Mouse (Mus musculus) brain, embryonic 14.5 days (tissue): ENCODE results near the gene Xrcc6. TPM values are rescaled to one million over a fixed set of nuclear protein-coding genes. Genes with fewer than 3 reads are reported as not detected.

ENCODE experiments used
- DNase-seq: peaks from one replicate; pipeline ENCODE4 v3.0.0-alpha.2; 2011; ENCODE audit warnings: low read depth
- CTCF ChIP-seq: fragments of 200-500 bp; IDR thresholded peaks from 2 replicates; pipeline ENCODE4 v1.5.1; 2012; ENCODE audit warnings: inconsistent platforms, mild to moderate bottlenecking, moderate library complexity, borderline replicate concordance; ENCODE audit not compliant: insufficient read depth, insufficient read length; ENCODE audit errors: extremely low read depth
- POLR2A ChIP-seq: fragments of 200-500 bp; IDR thresholded peaks from 2 replicates; pipeline ENCODE4 v1.6.1; 2012; ENCODE audit warnings: mild to moderate bottlenecking, inconsistent platforms, borderline replicate concordance; ENCODE audit not compliant: poor library complexity, insufficient read depth, insufficient read length, severe bottlenecking; ENCODE audit errors: extremely low read depth
- polyA plus RNA-seq: library from polyadenylated mRNA; depleted of rRNA; stranded (reverse); fragments of >200 nt; gene quantifications from 2 replicates; pipeline ENCODE4 v1.2.3, GENCODE M21; 2012

The Xrcc6 gene
- polyA plus RNA-seq, 1 experiment = 27.6 TPM

GRCm38 (mm10) chr15:82016101-82016808 lies 28.6 kb downstream of the Xrcc6 start:
- peak; percentile 99 for DNase-seq
- TF ChIP-seq CTCF (peak; percentile 11; the same call in 1 of the 2 replicates), POLR2A (peak; percentile 49; the same call in 1 of the 2 replicates)

- TF ChIP-seq POLR2A (no peak), CTCF (no peak)
- DNase-seq = no peak
Measured at GRCm38 (mm10) chr15:82016830-82017229, 29.2 kb downstream of the Xrcc6 start.

GRCm38 (mm10) chr15:82017461-82017860 lies 29.8 kb downstream of the Xrcc6 start:
- TF ChIP-seq CTCF (no peak), POLR2A (no peak)
- no peak for DNase-seq

GRCm38 (mm10) chr15:82019288-82019687 lies 31.7 kb downstream of the Xrcc6 start:
- TF ChIP-seq CTCF (no peak), POLR2A (no peak)
- DNase-seq = no peak

- TF ChIP-seq POLR2A (no peak), CTCF (no peak)
- DNase-seq = no peak
Measured at GRCm38 (mm10) chr15:82022535-82023088, 35.0 kb downstream of the Xrcc6 start.

GRCm38 (mm10) chr15:82023965-82024635 lies 36.5 kb downstream of the Xrcc6 start:
- DNase-seq = no peak

GRCm38 (mm10) chr15:82027276-82027675 lies 39.6 kb downstream of the Xrcc6 start:
- no peak for DNase-seq
- TF ChIP-seq CTCF (no peak), POLR2A (no peak)

More at GRCm38 (mm10) chr15:82023965-82024635, 36.5 kb downstream of the Xrcc6 start:
- TF ChIP-seq POLR2A (no peak), CTCF (no peak)

GRCm38 (mm10) chr15:82027726-82028125 lies 40.1 kb downstream of the Xrcc6 start:
- no peak for DNase-seq
- TF ChIP-seq POLR2A (no peak), CTCF (no peak)

- DNase-seq = no peak
- TF ChIP-seq POLR2A (no peak), CTCF (no peak)
Measured at GRCm38 (mm10) chr15:82032386-82032785, 44.8 kb downstream of the Xrcc6 start.

GRCm38 (mm10) chr15:82033762-82034161 lies 46.1 kb downstream of the Xrcc6 start, which contains the start of gene Desi1:
Desi1 (minus strand) TSS chr15:82033862.
- TF ChIP-seq POLR2A (no peak), CTCF (no peak)
- no peak for DNase-seq

- peak; percentile 18; the same call in 1 of the 2 replicates for TF ChIP-seq CTCF
- TF ChIP-seq POLR2A = no peak
- DNase-seq = peak; percentile 47
Measured at GRCm38 (mm10) chr15:82035904-82036689, 48.5 kb downstream of the Xrcc6 start.
